7 mouse cellular contexts compared by ENCODE assay signal in the genomic region with DNA sequence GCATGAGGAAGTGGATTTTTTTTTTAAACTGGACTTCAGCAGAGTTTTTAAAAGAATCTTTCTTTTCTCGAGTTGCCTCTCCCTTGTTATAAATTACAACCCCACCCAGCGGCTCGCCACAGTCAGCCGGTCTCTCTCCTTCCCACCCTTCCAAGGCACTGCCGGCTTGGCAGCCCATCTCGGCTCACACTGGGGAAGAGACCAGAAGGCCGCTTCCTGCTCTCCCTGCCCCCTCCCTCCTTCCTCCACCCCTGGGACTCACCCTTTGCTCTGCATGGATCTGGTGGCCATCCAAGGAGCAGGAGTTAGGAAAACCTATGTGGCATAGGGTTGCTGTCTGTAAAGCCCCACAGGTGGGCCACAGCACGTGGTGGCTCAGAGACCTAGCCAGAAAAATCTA.
A peak's percentile ranks its signal among the peaks of the same experiment; 100 is the strongest.
DNase-seq lines count a peak whose midpoint lies in the region; ATAC-seq and TF ChIP-seq lines count a peak whose summit lies in the region.

No protein-coding gene starts in this region.

- TF ChIP-seq CTCF in lung, embryonic 14.5 days (IDR thresholded peaks at IDR 0.05; ENCODE audit: low read depth): no peak
- no peak for TF ChIP-seq CTCF in thymus, adult 2 months (IDR thresholded peaks at IDR 0.05; ENCODE audit: borderline replicate concordance, control insufficient read depth, extremely low read depth, insufficient read depth, low read length, poor library complexity)

- WGBS in lung, embryonic 14.5 days: 23% methylated on average over 8 of the region's 8 CpGs
- WGBS in forebrain, embryonic 14.5 days: 61% methylated on average over 8 of the region's 8 CpGs
- WGBS in thymus, adult 2 months: 53% methylated on average over 8 of the region's 8 CpGs

- H3K27ac ChIP-seq in lung, embryonic 14.5 days (ENCODE audit: low read depth): peak overlapping the region; percentile 68
- no peak overlapping the region for H3K27ac ChIP-seq in forebrain, embryonic 14.5 days (ENCODE audit: low read depth, low read length)
- no peak overlapping the region for H3K27ac ChIP-seq in thymus, adult 2 months (ENCODE audit: control insufficient read depth, insufficient read depth, low read length)

- peak; percentile 86 for ATAC-seq in lung, embryonic 14.5 days (ENCODE audit: insufficient read depth)
- ATAC-seq in forebrain, embryonic 14.5 days: no peak

- no peak overlapping the region for H3K4me3 ChIP-seq in lung, embryonic 14.5 days (ENCODE audit: low read depth, low read length)
- no peak overlapping the region for H3K4me3 ChIP-seq in forebrain, embryonic 14.5 days (ENCODE audit: low read depth, low read length)
- H3K4me3 ChIP-seq in thymus, adult 2 months (ENCODE audit: control insufficient read depth, insufficient read depth, low read length): no peak overlapping the region

- TF ChIP-seq POLR2A in thymus, adult 2 months (IDR thresholded peaks at IDR 0.05; ENCODE audit: control insufficient read depth, extremely low read depth, insufficient read depth, low read length, poor library complexity): no peak

- no peak overlapping the region; the same call in 1 of the 2 replicates for H3K9ac ChIP-seq in lung, embryonic 14.5 days
- H3K9ac ChIP-seq in forebrain, embryonic 14.5 days (ENCODE audit: low read length): no peak overlapping the region

- intact Hi-C loops in heart, postnatal 14 days (cut with DNase I): no loop called here

- peaks cover 11% of the 10 kb centered on the region; the same call in 1 of the 2 replicates for H3K4me1 ChIP-seq in lung, embryonic 14.5 days (ENCODE audit: insufficient read depth)
- H3K4me1 ChIP-seq in forebrain, embryonic 14.5 days (ENCODE audit: control insufficient read depth, insufficient read depth, low read length): no peaks in the 10 kb centered on the region
- H3K4me1 ChIP-seq in thymus, adult 2 months (replicated peaks; ENCODE audit: control insufficient read depth, insufficient read depth, low read length): no peaks in the 10 kb centered on the region

- peak; percentile 73 for DNase-seq in adrenal gland, adult 2 months
- DNase-seq in adrenal gland, postnatal 36 days: peak; percentile 57 to 81
- peak; percentile 49 to 63 for DNase-seq in heart, postnatal 14 days
- peak; percentile 77 for DNase-seq in lung, embryonic 14.5 days
- no peak for DNase-seq in forebrain, embryonic 14.5 days (ENCODE audit: low spot score)
- DNase-seq in neural tube, embryonic 10.5 days (ENCODE audit: extremely low spot score, low spot score): no peak
- DNase-seq in thymus, adult 2 months: no peak

- H3K4me2 ChIP-seq in lung, embryonic 14.5 days: peak overlapping the region; percentile 3; the same call in 1 of the 2 replicates
- H3K4me2 ChIP-seq in forebrain, embryonic 14.5 days (ENCODE audit: low read length): no peak overlapping the region

- no peaks in the 10 kb centered on the region for H3K27me3 ChIP-seq in lung, embryonic 14.5 days (ENCODE audit: insufficient read depth, low read length)
- H3K27me3 ChIP-seq in forebrain, embryonic 14.5 days (replicated peaks; ENCODE audit: control insufficient read depth, insufficient read depth, low read length): no peaks in the 10 kb centered on the region
- H3K27me3 ChIP-seq in thymus, adult 2 months (ENCODE audit: control insufficient read depth, insufficient read depth, low read length): no peaks in the 10 kb centered on the region

- H3K9me3 ChIP-seq in lung, embryonic 14.5 days (ENCODE audit: low read depth, low read length): no peaks in the 10 kb centered on the region
- no peaks in the 10 kb centered on the region for H3K9me3 ChIP-seq in forebrain, embryonic 14.5 days (replicated peaks; ENCODE audit: control insufficient read depth, low read length)

- no peaks in the 10 kb centered on the region for H3K36me3 ChIP-seq in lung, embryonic 14.5 days (ENCODE audit: insufficient read depth)
- no peaks in the 10 kb centered on the region for H3K36me3 ChIP-seq in forebrain, embryonic 14.5 days (ENCODE audit: control insufficient read depth, insufficient read depth, low read length)
- no peaks in the 10 kb centered on the region for H3K36me3 ChIP-seq in thymus, adult 2 months (ENCODE audit: control insufficient read depth, insufficient read depth, low read length)

Comparison
In these comparisons a context has a peak if more than half of its experiments do, and no peak if none do; other contexts are left out.
1. DNase-seq: peak in adrenal gland, adult 2 months (single experiment), adrenal gland, postnatal 36 days (2 of 2), heart, postnatal 14 days (2 of 2) and lung, embryonic 14.5 days (single experiment); none in forebrain, embryonic 14.5 days (single experiment), neural tube, embryonic 10.5 days (single experiment) and thymus, adult 2 months (single experiment).